Mouse (Mus musculus): Measurements from ENCODE around the gene Gm7735.
"Not testable (repeated sequence)": the region's sequence is repeated elsewhere in the genome, so short reads cannot be mapped to it uniquely, and the experiment has no call there.

The Gm7735 gene

DNA sequence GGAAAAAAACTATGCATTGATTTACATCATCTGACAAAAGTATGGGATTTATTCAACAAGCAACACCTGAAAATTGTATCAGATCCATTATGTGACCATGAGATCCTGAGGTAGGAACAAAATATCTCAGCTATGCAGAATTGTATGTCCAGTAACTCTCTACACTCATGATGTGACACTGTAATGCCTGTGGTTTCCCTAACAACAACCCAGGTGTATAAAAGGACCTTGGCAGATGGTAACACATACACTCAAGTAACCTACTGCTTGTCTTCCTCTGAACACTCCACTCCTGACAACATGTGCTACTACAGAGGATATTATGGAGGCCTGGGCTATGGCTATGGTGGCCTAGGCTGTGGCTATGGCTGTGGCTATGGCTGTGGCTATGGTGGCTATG, at the start of gene Gm7735:
Gene Gm7735, plus strand, starts transcription at position 301 of the 400 bp plus-strand sequence.
- not testable (repeated sequence) for DNase-seq (ENCODE audit: extremely low read depth, insufficient read length, low spot score)

DNA sequence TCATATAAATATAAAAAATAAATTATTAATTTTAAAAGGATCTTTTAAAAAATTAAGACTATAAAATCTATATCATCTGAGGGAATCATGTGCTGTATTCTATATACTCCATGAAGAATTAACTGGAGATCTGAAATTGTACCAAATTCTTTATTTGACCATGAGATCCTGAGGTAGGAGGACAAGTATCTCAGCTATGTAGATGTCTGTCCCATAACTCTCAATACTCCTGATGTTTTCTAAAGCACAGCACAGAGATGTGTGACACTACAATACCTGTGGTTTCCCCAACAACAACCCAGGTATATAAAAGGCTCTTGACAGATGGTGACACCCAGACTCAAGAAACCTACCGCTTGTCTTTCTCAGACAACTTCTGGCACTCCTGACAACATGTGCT, 28.7 kb upstream of the Gm7735 start, which contains the start of gene Gm6358:
Gene Gm6358, plus strand, starts transcription at position 301 of the 400 bp plus-strand sequence.
- no peak for DNase-seq (ENCODE audit: extremely low read depth, insufficient read length, low spot score)

DNA sequence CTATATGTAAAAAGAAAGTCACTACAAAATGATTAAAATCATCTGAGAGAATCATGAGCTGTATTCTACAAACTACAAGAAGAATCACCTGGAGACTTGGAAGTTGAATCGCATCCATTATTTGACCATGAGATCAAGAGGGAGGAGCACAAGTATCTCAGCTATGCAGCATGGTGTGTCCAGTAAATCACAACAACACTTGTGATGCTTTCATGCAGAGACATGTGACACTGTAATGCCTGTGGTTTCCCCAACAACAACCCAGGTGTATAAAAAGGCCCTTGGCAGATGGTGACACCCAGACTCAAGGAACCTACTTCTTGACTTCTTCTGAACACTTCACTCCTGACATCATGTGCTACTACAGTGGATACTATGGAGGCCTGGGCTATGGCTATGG, 18.5 kb upstream of the Gm7735 start, which contains the start of gene Gm10061:
Gene Gm10061, plus strand, starts transcription at position 301 of the 400 bp plus-strand sequence.
- DNase-seq (ENCODE audit: extremely low read depth, insufficient read length, low spot score): no peak

GRCm38 (mm10) chr16:89157652-89158051, 11.6 kb upstream of the Gm7735 start, which contains the start of gene Gm9789:
Gene Gm9789 (plus strand): TSS chr16:89157952.
- DNase-seq (ENCODE audit: extremely low read depth, insufficient read length, low spot score): no peak

GRCm38 (mm10) chr16:89174435-89174834, 5.1 kb downstream of the Gm7735 start, which contains the start of gene 1110057P08Rik:
Gene 1110057P08Rik (plus strand): TSS chr16:89174735.
- DNase-seq (ENCODE audit: extremely low read depth, insufficient read length, low spot score): no peak

- no peak for DNase-seq (ENCODE audit: extremely low read depth, insufficient read length, low spot score)
These were observed 19.3 kb downstream of the Gm7735 start for GRCm38 (mm10) chr16:89188621-89189020.

DNA sequence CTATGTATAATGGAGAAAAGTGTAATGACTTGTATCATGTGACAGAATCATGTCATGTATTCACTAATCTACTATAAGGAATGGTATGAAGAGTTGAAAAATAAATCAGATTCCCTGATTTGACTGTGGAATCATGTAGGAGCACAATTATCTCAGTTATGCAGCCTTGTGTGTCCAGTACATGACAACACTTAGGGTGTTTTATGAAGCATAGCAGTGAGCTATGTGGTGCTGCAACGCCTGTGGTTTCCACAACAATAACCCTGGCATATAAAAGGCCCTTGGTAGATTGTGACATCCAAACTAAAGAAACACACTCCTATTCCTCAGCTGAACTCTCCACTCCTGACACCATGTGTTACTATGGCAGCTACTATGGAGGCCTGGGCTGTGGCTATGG, 36.3 kb downstream of the Gm7735 start, which contains the start of gene Krtap20-2:
Gene Krtap20-2, plus strand, starts transcription at position 301 of the 400 bp plus-strand sequence.
- no peak for DNase-seq (ENCODE audit: extremely low read depth, insufficient read length, low spot score)
